Mouse (Mus musculus): ENCODE results near the gene Caskin2. TPM values are rescaled to one million over a fixed set of nuclear protein-coding genes. Genes with fewer than 3 reads are reported as not detected.
A peak's percentile ranks its signal among the peaks of the same experiment; 100 is the strongest.
"Not testable (repeated sequence)": the region's sequence is repeated elsewhere in the genome, so short reads cannot be mapped to it uniquely, and the experiment has no call there.

Caskin2 gene
- 26.1 and 52.6 TPM in 2 replicates for polyA plus RNA-seq (2012; rRNA removed)

DNA sequence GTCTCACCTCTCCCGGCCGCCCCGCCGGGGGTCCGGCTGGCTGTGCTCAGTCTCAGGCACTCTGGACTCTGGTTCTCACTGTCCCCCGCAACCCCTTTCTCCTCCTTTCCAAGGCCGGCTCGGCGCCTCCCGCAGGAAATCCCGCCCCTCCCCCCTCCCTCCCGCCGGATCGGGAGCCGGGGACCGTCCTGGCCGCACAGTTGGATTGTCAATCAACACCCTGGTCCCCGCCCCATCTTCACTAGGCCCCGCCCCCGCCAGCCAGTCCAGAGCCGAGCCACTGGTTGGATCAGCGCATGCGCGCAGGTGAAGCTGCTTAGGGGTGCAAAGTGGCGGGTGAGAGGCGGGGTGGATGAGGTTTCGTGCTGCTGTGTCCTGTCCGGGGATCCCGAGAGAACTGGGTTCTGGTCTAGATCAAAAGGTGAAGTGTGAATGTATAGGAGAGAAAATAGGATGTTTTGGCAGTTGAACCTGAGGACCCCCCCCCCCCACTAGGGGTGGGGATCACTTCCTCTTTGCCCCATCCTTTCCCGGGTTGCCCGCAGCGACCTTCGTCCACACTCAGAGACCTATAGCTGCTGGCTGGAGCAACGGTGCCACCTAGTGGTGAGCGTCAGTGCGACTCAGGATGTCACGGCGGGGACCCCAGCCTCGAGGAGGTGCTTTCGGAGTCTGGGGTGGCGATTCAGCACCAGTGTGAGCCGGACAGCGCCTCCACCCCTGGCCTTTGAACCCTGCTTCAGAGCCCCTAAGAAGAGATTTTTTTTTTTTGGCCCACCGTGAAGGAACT, at the start of gene Caskin2:
Caskin2 (minus strand) TSS at position 133 of the 790 bp plus-strand sequence.
- peaks cover 20% of the 10 kb centered on the region for H3K36me3 ChIP-seq (ENCODE audit: control insufficient read depth, insufficient read depth, low read length)
- peaks cover 28% of the 10 kb centered on the region for H3K4me1 ChIP-seq (ENCODE audit: control insufficient read depth, insufficient read depth, insufficient read length, low read length)
- peak within 1 kb of the TSS; percentile 60 for H3K27ac ChIP-seq (ENCODE audit: insufficient read depth, low read depth, low read length)
- peak; percentile 89 for TF ChIP-seq POLR2A (IDR thresholded peaks at IDR 0.05; ENCODE audit: low read depth, low read length)
- TF ChIP-seq CTCF (IDR thresholded peaks at IDR 0.05; ENCODE audit: extremely low read depth, insufficient read length, insufficient replicate concordance, low read depth, low read length): peak; percentile 87
- H3K27me3 ChIP-seq (ENCODE audit: control insufficient read depth, insufficient read depth, low read length): no peaks in the 10 kb centered on the region
- H3K4me3 ChIP-seq (ENCODE audit: low read depth, low read length): peak within 1 kb of the TSS; percentile 94
- WGBS: under 1% methylated on average over 44 of the region's 44 CpGs

DNA sequence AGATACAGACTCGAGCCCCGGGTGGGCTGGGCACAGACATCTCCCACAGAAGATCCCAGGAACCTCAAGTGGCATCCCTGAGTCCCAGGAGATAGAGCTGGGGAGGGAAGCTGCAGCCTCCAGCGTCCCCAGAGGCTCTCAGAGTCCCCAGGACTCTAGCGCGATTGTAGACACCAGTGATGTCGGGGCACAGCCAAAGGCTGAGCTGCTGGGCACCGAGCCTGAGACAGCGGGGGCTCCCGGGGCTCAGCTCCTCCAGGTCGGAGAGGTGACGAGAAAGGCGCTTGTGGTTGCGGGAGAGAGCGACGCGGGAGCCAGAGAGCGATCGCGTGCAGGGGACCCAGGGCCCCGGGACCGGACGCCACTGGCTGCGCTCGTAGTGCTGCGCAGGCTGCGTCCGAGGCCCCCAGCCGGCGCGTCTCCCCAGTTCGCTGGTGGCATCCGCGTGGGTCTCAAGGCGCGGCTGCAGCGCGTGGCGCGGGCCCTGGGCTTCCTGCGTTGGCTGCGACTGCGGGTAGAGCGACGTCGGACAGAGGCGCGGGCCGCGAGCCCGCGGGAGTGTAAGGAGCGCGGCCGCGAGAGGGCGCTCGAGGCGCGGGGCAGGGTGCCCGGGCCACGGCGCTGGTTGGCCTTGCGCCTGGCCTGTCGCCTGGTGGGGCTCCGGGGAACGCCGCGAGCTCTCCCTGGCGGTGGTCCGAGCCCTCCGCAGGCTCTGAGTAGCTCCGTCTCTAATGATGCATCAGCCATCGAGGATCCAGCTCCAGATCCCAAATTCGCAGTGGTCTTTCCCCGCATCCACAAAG, 45.9 kb upstream of the Caskin2 start:
- WGBS: 2% methylated on average over 75 of the region's 75 CpGs
- Histone ChIP-seq H3K4me1 (ENCODE audit: control insufficient read depth, insufficient read depth, insufficient read length, low read length) (peaks cover 10% of the 10 kb centered on the region), H3K27me3 (ENCODE audit: control insufficient read depth, insufficient read depth, low read length) (peaks cover 7% of the 10 kb centered on the region), H3K27ac (ENCODE audit: insufficient read depth, low read depth, low read length) (no peak overlapping the region), H3K4me3 (ENCODE audit: low read depth, low read length) (peak overlapping the region; percentile 62), H3K36me3 (ENCODE audit: control insufficient read depth, insufficient read depth, low read length) (peaks cover 17% of the 10 kb centered on the region)
- TF ChIP-seq CTCF (IDR thresholded peaks at IDR 0.05; ENCODE audit: extremely low read depth, insufficient read length, insufficient replicate concordance, low read depth, low read length) (peak; percentile 89), POLR2A (IDR thresholded peaks at IDR 0.05; ENCODE audit: low read depth, low read length) (no peak)

DNA sequence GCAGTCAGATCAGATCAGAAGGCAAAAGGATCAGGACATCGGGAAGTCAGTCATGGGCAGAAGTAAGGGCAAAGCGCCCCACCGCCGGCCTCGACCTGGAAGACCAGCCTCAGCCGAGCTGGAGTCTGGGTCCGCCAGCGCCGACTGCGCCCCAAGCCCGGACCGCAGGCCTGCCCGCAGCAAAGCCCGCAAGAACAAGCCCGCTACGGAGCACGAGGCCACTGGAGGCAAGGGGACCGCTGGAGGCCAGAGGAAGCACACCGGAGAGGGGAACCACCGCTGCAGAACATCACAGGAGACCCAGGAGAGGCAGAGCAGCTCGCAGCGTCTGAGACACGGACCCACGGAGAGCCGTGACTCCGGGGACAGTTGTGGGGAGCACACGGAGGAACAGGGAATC, 44.9 kb upstream of the Caskin2 start, which contains the start of gene Myo15b:
Myo15b (plus strand) TSS at position 53 of the 400 bp plus-strand sequence.
- Histone ChIP-seq H3K36me3 (ENCODE audit: control insufficient read depth, insufficient read depth, low read length) (peaks cover 27% of the 10 kb centered on the region), H3K4me3 (ENCODE audit: low read depth, low read length) (peak within 1 kb of the TSS; percentile 62), H3K4me1 (ENCODE audit: control insufficient read depth, insufficient read depth, insufficient read length, low read length) (peaks cover 10% of the 10 kb centered on the region), H3K27ac (ENCODE audit: insufficient read depth, low read depth, low read length) (no peak within 1 kb of the TSS), H3K27me3 (ENCODE audit: control insufficient read depth, insufficient read depth, low read length) (peaks cover 7% of the 10 kb centered on the region)
- TF ChIP-seq CTCF (IDR thresholded peaks at IDR 0.05; ENCODE audit: extremely low read depth, insufficient read length, insufficient replicate concordance, low read depth, low read length) (no peak), POLR2A (IDR thresholded peaks at IDR 0.05; ENCODE audit: low read depth, low read length) (no peak)
- WGBS: 45% methylated on average over 27 of the region's 27 CpGs

DNA sequence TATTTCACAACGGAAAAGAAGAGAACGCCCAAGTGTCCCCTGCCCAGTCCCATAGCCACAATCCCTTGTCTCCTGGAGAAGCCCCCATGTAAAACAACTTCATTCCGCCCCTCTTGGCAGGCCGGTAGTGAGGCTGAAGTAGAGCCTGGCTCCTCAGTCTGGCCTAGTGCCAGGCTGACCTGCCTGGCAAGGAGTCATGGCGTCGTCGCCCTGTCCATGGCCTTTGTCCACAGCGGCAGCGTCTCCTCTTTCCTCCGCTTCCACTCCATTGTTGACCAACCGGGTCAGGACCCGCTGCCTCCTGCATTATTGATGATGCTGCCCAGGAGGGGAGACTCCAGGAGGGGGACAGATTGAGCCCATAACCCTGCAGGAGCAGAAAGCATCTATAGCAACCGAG, 44.5 kb upstream of the Caskin2 start:
- peaks cover 7% of the 10 kb centered on the region for H3K27me3 ChIP-seq (ENCODE audit: control insufficient read depth, insufficient read depth, low read length)
- no peak for TF ChIP-seq POLR2A (IDR thresholded peaks at IDR 0.05; ENCODE audit: low read depth, low read length)
- TF ChIP-seq CTCF (IDR thresholded peaks at IDR 0.05; ENCODE audit: extremely low read depth, insufficient read length, insufficient replicate concordance, low read depth, low read length): no peak
- peaks cover 31% of the 10 kb centered on the region for H3K36me3 ChIP-seq (ENCODE audit: control insufficient read depth, insufficient read depth, low read length)
- H3K27ac ChIP-seq (ENCODE audit: insufficient read depth, low read depth, low read length): no peak overlapping the region
- 58% methylated on average over 13 of the region's 13 CpGs for WGBS
- H3K4me1 ChIP-seq (ENCODE audit: control insufficient read depth, insufficient read depth, insufficient read length, low read length): peaks cover 10% of the 10 kb centered on the region
- H3K4me3 ChIP-seq (ENCODE audit: low read depth, low read length): no peak overlapping the region

DNA sequence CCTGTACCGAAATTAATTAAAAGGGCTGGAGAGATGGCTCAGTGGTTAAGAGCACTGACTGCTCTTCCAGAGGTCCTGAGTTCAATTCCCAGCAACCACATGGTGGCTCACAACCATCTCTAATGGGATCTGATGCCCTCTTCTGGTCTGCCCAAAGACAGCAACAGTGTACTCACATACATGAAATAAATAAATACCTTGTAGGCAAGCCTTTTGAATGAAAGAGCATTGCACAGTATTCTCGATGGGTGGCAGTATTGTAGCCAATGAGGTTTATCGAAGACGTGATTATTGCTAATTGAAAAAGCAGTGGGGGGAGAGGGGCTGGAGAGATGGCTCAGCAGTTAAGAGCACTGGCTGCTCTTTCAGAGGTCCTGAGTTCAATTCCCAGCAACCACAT, 43.7 kb upstream of the Caskin2 start:
- H3K4me3 ChIP-seq (ENCODE audit: low read depth, low read length); H3K27ac ChIP-seq (ENCODE audit: insufficient read depth, low read depth, low read length); H3K4me1 ChIP-seq (ENCODE audit: control insufficient read depth, insufficient read depth, insufficient read length, low read length); H3K27me3 ChIP-seq (ENCODE audit: control insufficient read depth, insufficient read depth, low read length): not testable (repeated sequence)
- WGBS: 84% methylated on average over 4 of the region's 4 CpGs
- H3K36me3 ChIP-seq (ENCODE audit: control insufficient read depth, insufficient read depth, low read length): peaks cover 38% of the 10 kb centered on the region

DNA sequence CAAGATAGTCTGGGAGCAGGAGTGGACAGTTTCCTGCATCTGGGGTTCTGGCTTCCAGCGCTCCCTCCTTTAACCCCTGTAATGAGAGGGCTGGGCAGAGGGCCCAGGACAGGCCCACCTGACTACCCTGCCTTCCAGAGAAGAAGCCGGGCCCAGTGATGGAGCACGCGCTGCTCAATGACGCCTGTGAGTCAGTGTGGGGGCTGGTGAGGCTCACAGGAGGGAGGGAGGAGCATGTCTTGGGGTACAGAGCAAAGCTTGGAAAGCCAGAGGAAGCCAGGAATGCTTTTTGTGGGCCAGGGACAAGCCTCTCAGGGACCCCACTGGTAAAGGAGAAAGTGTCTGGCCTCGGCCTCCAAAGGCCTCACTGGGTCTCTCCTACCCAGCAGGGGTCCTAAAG, 41.2 kb upstream of the Caskin2 start:
- Histone ChIP-seq H3K27me3 (ENCODE audit: control insufficient read depth, insufficient read depth, low read length) (peaks cover 7% of the 10 kb centered on the region; the same call in 1 of the 2 replicates), H3K27ac (ENCODE audit: insufficient read depth, low read depth, low read length) (no peak overlapping the region), H3K36me3 (ENCODE audit: control insufficient read depth, insufficient read depth, low read length) (peaks cover 61% of the 10 kb centered on the region), H3K4me1 (ENCODE audit: control insufficient read depth, insufficient read depth, insufficient read length, low read length) (peaks cover 10% of the 10 kb centered on the region), H3K4me3 (ENCODE audit: low read depth, low read length) (no peak overlapping the region)
- no peak for TF ChIP-seq POLR2A (IDR thresholded peaks at IDR 0.05; ENCODE audit: low read depth, low read length)
- TF ChIP-seq CTCF (IDR thresholded peaks at IDR 0.05; ENCODE audit: extremely low read depth, insufficient read length, insufficient replicate concordance, low read depth, low read length): no peak
- 90% methylated on average over 6 of the region's 6 CpGs for WGBS

DNA sequence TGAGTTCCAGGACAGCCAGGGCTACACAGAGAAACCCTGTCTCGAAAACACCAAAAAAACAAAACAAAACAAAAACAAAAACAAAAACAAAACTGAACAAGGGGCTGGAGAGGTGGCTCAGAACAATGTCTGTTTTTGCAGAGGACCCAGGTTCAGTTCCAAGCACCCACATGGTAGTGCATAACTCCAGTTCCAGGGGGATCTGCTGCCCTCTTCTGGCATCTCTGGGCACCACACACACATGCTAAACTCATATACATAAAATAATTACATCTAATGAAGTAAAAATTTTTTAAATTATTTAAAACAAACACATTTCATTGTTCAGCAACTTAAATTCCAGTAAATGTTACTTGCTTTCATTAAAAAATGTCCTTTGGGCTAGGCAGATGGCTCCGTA, 32.4 kb upstream of the Caskin2 start:
- WGBS: 97% methylated on average over 2 of the region's 2 CpGs

More for the DNA sequence above, 32.4 kb upstream of the Caskin2 start:
- Histone ChIP-seq H3K4me3 (ENCODE audit: low read depth, low read length) (no peak overlapping the region), H3K27ac (ENCODE audit: insufficient read depth, low read depth, low read length) (no peak overlapping the region), H3K27me3 (ENCODE audit: control insufficient read depth, insufficient read depth, low read length) (no peaks in the 10 kb centered on the region), H3K36me3 (ENCODE audit: control insufficient read depth, insufficient read depth, low read length) (peaks cover 67% of the 10 kb centered on the region), H3K4me1 (ENCODE audit: control insufficient read depth, insufficient read depth, insufficient read length, low read length) (peaks cover 24% of the 10 kb centered on the region)
- TF ChIP-seq CTCF (IDR thresholded peaks at IDR 0.05; ENCODE audit: extremely low read depth, insufficient read length, insufficient replicate concordance, low read depth, low read length) (no peak), POLR2A (IDR thresholded peaks at IDR 0.05; ENCODE audit: low read depth, low read length) (no peak)

Measured in small intestine, adult 2 months (tissue).